Mouse (Mus musculus) A20 (cell line): ENCODE measurements around the gene Ube2q1.

Source experiments
- DNase-seq: peaks from one replicate; pipeline ENCODE4 v3.0.0-alpha.2; 2011; ENCODE audit warnings: low read depth, low spot score

Gene Ube2q1

DNA sequence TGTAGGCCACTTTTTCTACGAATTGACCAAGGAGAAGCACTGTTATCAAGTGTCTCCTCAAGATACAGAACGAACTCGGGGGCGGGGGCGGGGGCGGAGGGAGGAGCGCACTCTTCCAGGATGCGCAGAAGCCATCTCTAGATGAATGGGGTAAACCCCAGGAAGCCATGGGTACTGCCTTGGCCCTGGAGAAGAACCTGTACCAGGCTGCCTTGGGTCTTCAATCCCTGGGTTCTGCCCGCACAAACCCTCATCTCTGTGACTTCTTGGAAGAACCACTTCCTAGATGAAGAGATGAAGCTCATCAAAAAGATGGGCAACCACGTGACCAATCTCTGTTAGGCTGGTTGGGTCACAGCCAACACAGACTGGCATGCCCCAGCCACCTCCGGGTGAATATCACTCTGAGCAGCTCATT, 47.7 kb downstream of the Ube2q1 start:
- no peak for DNase-seq

DNA sequence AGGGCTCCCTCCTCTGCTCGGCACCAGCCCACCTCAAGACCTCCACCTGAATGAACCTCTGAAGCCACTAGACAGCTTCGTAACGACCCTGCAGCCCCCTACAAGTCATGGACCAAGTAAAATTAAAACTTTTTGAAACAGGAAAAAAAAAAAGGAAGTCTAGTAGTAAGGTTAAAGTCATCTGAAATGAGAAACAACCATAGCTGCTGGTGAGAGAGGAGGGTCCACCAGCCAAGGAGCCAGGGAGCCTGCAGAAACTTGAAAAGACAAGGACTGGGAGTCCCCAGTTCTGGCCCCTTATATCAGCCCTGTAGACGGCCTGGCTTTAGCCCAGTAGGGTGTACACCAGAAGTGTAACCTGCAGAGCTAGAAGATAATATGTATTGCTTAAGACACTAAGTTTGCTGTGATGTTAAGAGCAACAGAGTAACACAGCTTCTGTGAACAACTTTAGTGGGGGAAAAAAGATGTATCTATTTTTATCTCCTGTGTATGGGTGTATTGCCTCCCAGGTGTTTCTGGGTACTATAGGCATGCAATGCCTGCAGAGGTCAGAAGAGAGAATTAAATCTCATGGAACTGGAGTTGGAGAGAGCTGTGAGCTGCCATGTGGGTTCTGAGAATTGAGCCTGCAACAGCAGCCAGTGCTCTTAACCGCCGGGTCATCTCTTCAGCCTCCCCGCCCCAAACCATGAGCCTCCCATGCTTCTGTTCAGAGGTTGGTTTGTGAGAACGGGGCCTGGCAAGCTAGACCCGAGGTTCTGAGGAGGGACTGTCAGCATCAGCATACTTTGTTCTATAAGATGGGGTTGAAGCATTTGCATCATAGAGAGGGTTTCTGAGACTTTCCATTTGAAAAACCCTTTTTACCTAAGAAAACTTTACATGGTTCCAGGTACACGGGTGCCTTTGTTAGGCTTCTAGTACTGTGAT, 48.4 kb downstream of the Ube2q1 start:
- no peak for DNase-seq

DNA sequence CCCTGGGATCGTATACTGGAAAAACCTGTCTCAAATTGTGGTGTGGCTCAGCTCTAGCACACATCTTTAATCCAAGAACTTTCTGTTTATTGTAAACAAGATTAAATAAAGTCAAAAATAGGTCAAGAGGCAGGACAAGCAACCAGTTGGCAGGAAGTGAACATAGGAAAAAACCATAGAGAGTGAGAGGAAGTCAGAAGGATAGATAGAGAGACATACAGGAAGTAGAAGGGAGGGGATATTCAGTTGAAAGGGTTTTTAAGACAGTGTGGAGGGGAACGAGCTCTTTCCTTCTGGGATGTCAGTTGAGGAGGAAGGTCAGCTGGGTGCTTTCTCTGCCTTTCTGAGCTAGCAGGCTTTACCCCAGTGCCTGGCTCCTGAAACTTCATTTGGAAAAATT, 50.2 kb downstream of the Ube2q1 start:
- no peak for DNase-seq

DNA sequence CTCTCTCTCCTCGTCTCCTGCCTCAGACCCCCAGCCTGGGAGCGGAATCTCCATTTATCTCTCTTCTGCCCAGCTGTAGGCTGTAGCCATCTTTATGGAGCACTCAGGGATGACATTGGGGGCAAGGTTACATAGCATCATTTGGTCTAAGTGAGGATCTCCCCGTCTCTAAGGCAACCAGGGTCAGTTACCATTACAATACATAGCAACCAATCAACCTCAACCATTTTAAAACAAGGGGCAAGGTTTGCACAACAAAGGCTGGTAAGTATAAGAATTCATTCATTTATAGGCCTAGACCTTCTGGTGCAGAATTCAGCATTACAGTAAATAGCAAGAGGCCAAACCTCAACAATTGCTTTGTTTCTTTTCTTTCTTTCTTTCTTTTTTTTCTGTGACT, 52.9 kb downstream of the Ube2q1 start:
- no peak for DNase-seq

DNA sequence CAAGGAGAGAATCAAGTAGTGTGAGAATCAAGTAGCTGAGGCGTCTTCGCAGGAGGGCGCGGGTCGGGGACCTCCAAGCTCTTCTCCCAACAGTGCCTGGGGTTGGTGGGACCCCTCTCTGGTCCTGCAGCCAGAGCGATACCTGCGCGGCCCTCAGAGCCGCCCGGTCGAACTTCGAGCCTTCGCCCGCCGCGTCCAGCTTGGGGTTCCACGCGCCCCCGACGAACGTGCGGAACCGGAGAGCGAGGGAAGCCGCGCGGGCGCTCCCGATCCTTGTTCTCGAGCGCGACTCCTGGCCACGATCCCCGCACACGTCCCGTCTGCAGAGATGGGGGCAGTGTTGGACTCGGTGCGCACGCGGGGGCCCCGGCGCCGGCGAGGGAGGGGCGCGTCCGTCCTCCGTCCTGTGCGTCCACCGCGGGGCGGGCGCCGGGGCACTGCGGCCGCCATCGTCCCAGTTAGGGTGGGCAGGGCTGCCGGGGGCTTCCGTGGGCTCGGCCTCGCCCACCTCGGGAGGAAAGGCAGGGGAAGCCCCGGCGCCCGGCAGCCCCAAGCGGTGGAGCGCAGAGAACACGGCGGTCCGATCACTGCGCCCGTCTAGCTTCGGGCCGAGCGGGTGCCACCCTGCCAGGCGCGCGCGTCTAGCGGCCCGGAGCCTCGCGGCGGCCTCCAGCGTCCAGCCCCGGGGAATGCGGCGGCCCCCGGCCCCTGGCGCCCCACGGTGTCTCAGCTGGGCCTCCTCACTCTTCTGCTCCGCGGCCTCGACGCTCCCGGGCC, 57.6 kb downstream of the Ube2q1 start, which contains the start of gene She:
Gene She, plus strand, starts transcription at position 556 of the 777 bp plus-strand sequence.
- no peak for DNase-seq
